Mouse (Mus musculus) megakaryocyte, embryonic 14.5 days (primary cell): ENCODE results near the gene Pth2.

ENCODE experiments used
- FLI1 ChIP-seq: IDR thresholded peaks from 2 replicates; pipeline ENCODE4 v1.6.1; 2012; ENCODE audit warnings: low read length, inconsistent platforms, mixed read lengths
- GATA1 ChIP-seq: IDR thresholded peaks from 3 replicates; pipeline ENCODE4 v1.6.1; 2012; ENCODE audit warnings: mixed read lengths, low read length, inconsistent platforms, borderline replicate concordance

DNA sequence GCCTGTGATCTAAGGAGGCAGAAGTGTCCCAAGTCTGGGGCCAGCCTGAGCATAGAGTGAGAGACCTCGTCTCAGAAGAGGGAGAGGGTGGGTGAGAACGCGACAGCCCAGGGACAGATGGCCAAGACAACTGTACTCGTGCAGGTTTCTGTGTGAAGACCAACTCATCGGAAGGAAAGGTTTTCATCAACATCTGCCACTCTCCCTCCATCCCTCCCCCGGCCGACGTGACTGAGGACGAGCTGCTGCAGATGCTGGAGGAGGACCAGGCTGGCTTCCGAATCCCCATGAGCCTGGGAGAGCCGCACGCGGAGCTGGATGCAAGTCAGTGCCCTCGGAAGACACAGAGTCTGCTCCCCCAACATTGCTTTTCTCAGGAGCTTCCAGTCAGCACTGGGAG, 23.3 kb upstream of the Pth2 start:
- no peak for TF ChIP-seq GATA1
- no peak for TF ChIP-seq FLI1
